Mouse (Mus musculus) hindbrain, embryonic 11.5 days (tissue): ENCODE data around the gene Ift22. TPM values are rescaled to one million over a fixed set of nuclear protein-coding genes. Genes with fewer than 3 reads are reported as not detected.

Experiments
- ATAC-seq: fragments of 200-750 bp; cut with Nextera tagmentation; 2 replicates; pipeline ENCODE4 v1.8.0; 2017; ENCODE audit warnings: mild to moderate bottlenecking, moderate TSS enrichment, moderate library complexity; ENCODE audit not compliant: low FRiP score
- DNase-seq: peaks from one replicate; pipeline ENCODE4 v3.0.0-alpha.2; 2015; ENCODE audit warnings: low spot score
- H3K27ac ChIP-seq: fragments of 300-500 bp; sonication (generic); 2 replicates; pipeline ENCODE4 v1.5.1; 2014; ENCODE audit warnings: mild to moderate bottlenecking, low read depth, low read length
- H3K27me3 ChIP-seq: fragments of 300-500 bp; sonication (generic); 2 replicates; pipeline ENCODE4 v1.6.1; 2014; ENCODE audit warnings: mild to moderate bottlenecking, low read length, moderate library complexity, mixed read lengths; ENCODE audit not compliant: control insufficient read depth, insufficient read depth
- H3K36me3 ChIP-seq: fragments of 300-500 bp; sonication (generic); 2 replicates; pipeline ENCODE4 v1.6.1; 2014; ENCODE audit warnings: mild to moderate bottlenecking, low read length, moderate library complexity, mixed read lengths; ENCODE audit not compliant: control insufficient read depth, insufficient read depth
- H3K4me1 ChIP-seq: fragments of 300-500 bp; sonication (generic); replicated peaks from 2 replicates; pipeline ENCODE4 v1.6.1; 2014; ENCODE audit warnings: low read length, mixed read lengths; ENCODE audit not compliant: control insufficient read depth, insufficient read depth
- H3K4me2 ChIP-seq: fragments of 300-500 bp; sonication (generic); replicated peaks from 2 replicates; pipeline ENCODE4 v1.6.1; 2014; ENCODE audit warnings: mild to moderate bottlenecking, low read depth, low read length
- H3K4me3 ChIP-seq: fragments of 300-500 bp; sonication (generic); 2 replicates; pipeline ENCODE4 v1.5.1; 2014; ENCODE audit warnings: low read depth, low read length
- H3K9ac ChIP-seq: fragments of 300-500 bp; sonication (generic); 2 replicates; pipeline ENCODE4 v1.6.1; 2014; ENCODE audit warnings: low read depth, low read length
- H3K9me3 ChIP-seq: fragments of 300-500 bp; sonication (generic); 2 replicates; pipeline ENCODE4 v1.6.1; 2016; ENCODE audit warnings: low read length; ENCODE audit not compliant: control insufficient read depth
- WGBS: fragments of 180-500 bp; shearing (Covaris S2); extraction: QIAGEN DNeasy Blood & Tissue Kit; methylation state at CpG from one replicate; pipeline ENCODE4 v1.1.7; 2014; 5-methylcytosine and 5-hydroxymethylcytosine counted together
- polyA plus RNA-seq: library from polyadenylated mRNA; unstranded; fragments of >200 nt; fragmentation: Nextera tagmentation; extraction: Ambion mirVana; gene quantifications from 2 replicates; pipeline ENCODE4 v1.2.1, GENCODE M21; 2014

The Ift22 gene
- polyA plus RNA-seq, 1 experiment from 2014 or later, result 119 TPM

- WGBS, result 82% methylated on average over 10 of the region's 10 CpGs
- no peak overlapping the region for H3K27ac ChIP-seq
- DNase-seq (no peak), ATAC-seq (no peak)
- no peak overlapping the region for H3K9ac ChIP-seq
- no peak overlapping the region for H3K4me2 ChIP-seq
- H3K4me3 ChIP-seq, result no peak overlapping the region
- H3K27me3 ChIP-seq, result no peaks in the 10 kb centered on the region
- H3K36me3 ChIP-seq, result no peaks in the 10 kb centered on the region
- H3K9me3 ChIP-seq, result no peaks in the 10 kb centered on the region
- H3K4me1 ChIP-seq, result no peaks in the 10 kb centered on the region
These were observed 33.7 kb upstream of the Ift22 start for GRCm38 (mm10) chr5:136874271-136874670.

DNA sequence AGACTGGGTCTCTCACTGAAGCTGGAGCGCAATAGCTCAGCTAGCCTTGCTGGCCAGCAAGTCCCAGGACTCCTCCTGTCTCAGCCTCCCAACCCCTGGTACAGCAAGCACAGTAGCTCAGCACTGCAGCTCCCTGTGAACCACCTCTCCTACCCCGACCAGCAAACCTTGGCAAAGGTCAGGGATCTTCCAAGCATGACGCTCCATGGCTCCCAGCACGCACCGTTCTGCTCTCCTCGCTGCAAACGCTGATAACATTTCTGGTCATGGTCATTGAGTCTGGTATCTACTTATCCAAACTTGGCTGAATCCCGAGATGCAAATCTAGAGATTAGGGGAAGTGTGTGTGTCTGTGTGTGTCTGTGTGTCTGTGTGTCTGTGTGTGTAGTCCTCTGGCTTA, 27.8 kb upstream of the Ift22 start:
- 91% methylated on average over 8 of the region's 8 CpGs for WGBS
- Histone ChIP-seq H3K4me1 (0 out of 2 replicates have a peak, but pooled peaks cover 3% of the 10 kb centered on the region), H3K4me2 (no peak overlapping the region), H3K27ac (no peak overlapping the region), H3K9ac (no peak overlapping the region), H3K36me3 (no peaks in the 10 kb centered on the region), H3K27me3 (peaks cover 27% of the 10 kb centered on the region), H3K9me3 (no peaks in the 10 kb centered on the region), H3K4me3 (no peak overlapping the region)
- no peak for DNase-seq
- ATAC-seq, result no peak

DNA sequence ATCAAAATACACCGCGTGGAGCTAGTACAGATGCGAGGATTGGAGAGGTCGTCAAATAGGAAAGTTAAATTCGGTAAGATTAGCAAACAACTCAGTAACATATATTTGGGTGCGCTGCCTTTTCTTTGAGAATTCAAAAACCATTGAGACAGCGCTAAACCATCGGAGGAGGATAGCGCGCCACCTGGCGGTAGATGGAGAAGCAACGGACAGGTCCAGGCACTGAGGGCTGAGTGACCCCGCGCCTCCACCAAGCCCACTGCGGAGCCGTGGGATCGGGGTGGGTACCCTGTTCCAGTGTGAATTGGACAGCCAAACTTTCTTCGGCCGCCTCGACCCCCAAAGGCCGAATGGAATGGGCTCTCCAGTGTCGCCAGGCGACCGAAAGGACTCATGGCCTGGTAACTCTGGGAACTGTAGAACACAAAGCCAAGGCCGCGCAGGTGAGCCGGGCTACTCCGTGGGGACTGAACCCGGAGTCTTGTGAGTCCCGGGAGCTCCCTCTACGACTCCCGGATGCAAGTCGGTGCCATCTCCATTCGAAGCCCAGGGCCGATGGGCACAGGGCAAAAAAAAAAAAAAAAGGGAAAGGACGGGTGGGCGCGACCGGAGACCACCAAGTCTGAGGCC, 26.5 kb upstream of the Ift22 start:
- Histone ChIP-seq H3K4me1 (0 out of 2 replicates have a peak, but pooled peaks cover 3% of the 10 kb centered on the region), H3K4me2 (peak overlapping the region; percentile 90), H3K4me3 (peak overlapping the region; percentile 60), H3K27ac (no peak overlapping the region; the same call in 1 of the 2 replicates), H3K36me3 (no peaks in the 10 kb centered on the region), H3K9me3 (no peaks in the 10 kb centered on the region), H3K9ac (peak overlapping the region; percentile 71; the same call in 1 of the 2 replicates), H3K27me3 (peaks cover 27% of the 10 kb centered on the region)
- 4% methylated on average over 34 of the region's 39 CpGs for WGBS
- ATAC-seq, result 0 out of 2 replicates have a peak, but pooled peaks have one; percentile 53
- DNase-seq, result peak; percentile 95

DNA sequence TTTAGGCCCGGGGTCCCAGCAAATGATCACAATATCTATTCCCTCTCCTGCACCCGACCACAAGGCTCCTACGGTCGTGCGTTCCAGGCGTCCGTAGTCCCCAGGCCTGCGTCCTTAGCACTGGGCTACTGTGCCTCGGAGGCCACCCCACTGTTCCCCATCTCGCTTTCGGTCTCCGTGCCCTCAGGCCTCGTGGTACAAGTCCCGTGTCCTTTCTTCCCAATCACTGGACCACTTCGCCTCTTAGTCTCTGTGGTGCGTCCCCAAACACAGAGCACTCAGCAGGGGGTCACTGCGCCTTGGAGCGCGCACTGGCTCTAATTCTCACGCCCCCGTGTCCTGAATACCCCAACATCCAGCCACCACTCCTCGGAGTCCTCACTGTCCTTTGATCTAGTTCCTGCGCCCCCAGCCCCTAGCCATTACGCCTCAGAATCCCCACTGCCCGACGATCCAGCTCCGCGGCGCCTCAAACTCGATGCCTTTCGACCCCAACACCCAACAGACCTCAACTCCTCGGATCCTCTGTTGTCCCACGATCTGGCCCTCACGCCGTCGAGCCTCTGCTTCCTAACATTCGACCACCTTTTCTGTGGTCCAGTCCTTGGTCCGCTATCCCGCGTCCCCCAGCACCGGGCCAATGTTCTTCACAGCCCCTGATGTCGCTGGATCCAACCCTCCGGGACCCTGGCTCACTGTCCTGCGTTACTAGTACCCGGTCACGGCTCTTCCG, 25.7 kb upstream of the Ift22 start:
- Histone ChIP-seq H3K27ac (peak overlapping the region; percentile 42; the same call in 1 of the 2 replicates), H3K4me1 (0 out of 2 replicates have a peak, but pooled peaks cover 3% of the 10 kb centered on the region), H3K9me3 (no peaks in the 10 kb centered on the region), H3K4me2 (peak overlapping the region; percentile 90), H3K36me3 (no peaks in the 10 kb centered on the region), H3K9ac (peak overlapping the region; percentile 71), H3K4me3 (peak overlapping the region; percentile 60), H3K27me3 (peaks cover 27% of the 10 kb centered on the region)
- WGBS, result under 1% methylated on average over 47 of the region's 47 CpGs
- ATAC-seq (no peak), DNase-seq (peak; percentile 71)

DNA sequence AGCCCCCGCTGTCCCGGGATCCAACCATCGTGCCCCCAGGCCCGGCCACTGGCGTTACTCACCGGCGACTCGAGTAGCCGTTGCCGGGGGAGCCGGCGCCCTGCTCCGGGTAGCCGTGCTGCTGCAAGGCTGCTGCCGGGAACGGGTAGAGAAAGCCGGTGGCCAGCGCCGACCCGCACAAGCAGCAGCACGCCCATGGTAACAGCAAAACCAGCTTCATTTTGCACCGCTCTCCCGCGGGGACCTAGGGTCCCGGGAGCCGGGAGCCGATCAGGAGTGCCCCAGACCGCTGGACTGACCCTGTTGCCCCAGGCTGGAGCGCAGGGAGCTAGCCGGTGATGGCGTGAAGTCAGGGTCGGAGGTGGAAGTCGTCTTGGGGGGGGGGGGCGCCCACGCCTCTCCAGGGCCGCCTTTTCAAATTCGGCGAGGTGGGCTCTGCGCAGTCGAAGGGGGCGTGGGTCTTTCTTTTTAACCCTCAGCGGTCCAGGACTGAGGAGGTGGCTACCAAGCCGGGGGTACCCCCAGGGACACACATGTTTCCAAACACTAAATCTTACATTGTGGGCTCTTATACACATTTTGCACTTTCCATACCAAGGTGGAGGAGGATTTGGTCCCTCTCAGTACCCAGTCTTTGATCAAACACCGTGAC, 25.0 kb upstream of the Ift22 start, which contains the start of gene Col26a1:
Col26a1 (minus strand) TSS at position 422 of the 652 bp plus-strand sequence.
- H3K27ac ChIP-seq, result peak within 1 kb of the TSS; percentile 42; the same call in 1 of the 2 replicates
- peak; percentile 30; the same call in 1 of the 2 replicates for ATAC-seq
- peak within 1 kb of the TSS; percentile 60 for H3K4me3 ChIP-seq
- no peaks in the 10 kb centered on the region for H3K9me3 ChIP-seq
- peaks cover 27% of the 10 kb centered on the region for H3K27me3 ChIP-seq
- peak within 1 kb of the TSS; percentile 90 for H3K4me2 ChIP-seq
- peak within 1 kb of the TSS; percentile 71 for H3K9ac ChIP-seq
- DNase-seq, result no peak
- no peaks in the 10 kb centered on the region for H3K36me3 ChIP-seq
- 0 out of 2 replicates have a peak, but pooled peaks cover 3% of the 10 kb centered on the region for H3K4me1 ChIP-seq
- 2% methylated on average over 43 of the region's 44 CpGs for WGBS

DNA sequence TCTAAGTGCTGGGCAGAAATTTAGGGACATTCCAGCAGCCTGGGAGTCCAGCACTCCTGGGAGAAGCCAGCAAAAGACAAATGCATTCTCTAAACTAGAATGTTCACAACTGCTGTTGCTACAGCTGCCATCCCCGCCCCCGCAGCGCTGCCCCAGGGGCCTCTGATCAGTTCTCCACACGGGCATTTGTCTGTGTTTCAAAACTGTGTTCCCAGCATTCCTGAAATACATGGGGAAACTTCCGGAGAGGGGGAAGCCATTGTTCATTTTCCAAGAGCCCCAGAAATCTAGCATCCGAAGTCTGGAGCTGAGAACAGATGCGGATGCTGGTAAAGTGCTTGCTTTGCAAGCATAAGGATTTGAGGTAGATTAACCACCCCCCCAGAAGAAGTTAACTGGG, 21.0 kb upstream of the Ift22 start:
- no peak overlapping the region for H3K27ac ChIP-seq
- 0 out of 2 replicates have a peak overlapping the region, but pooled peaks have one; percentile 17 for H3K9ac ChIP-seq
- ATAC-seq (no peak), DNase-seq (peak; percentile 26)
- 0 out of 2 replicates have a peak, but pooled peaks cover 2% of the 10 kb centered on the region for H3K4me1 ChIP-seq
- no peaks in the 10 kb centered on the region for H3K9me3 ChIP-seq
- no peaks in the 10 kb centered on the region for H3K36me3 ChIP-seq
- H3K4me2 ChIP-seq, result no peak overlapping the region
- no peak overlapping the region for H3K4me3 ChIP-seq
- H3K27me3 ChIP-seq, result peaks cover 21% of the 10 kb centered on the region
- WGBS, result 27% methylated on average over 7 of the region's 7 CpGs

DNA sequence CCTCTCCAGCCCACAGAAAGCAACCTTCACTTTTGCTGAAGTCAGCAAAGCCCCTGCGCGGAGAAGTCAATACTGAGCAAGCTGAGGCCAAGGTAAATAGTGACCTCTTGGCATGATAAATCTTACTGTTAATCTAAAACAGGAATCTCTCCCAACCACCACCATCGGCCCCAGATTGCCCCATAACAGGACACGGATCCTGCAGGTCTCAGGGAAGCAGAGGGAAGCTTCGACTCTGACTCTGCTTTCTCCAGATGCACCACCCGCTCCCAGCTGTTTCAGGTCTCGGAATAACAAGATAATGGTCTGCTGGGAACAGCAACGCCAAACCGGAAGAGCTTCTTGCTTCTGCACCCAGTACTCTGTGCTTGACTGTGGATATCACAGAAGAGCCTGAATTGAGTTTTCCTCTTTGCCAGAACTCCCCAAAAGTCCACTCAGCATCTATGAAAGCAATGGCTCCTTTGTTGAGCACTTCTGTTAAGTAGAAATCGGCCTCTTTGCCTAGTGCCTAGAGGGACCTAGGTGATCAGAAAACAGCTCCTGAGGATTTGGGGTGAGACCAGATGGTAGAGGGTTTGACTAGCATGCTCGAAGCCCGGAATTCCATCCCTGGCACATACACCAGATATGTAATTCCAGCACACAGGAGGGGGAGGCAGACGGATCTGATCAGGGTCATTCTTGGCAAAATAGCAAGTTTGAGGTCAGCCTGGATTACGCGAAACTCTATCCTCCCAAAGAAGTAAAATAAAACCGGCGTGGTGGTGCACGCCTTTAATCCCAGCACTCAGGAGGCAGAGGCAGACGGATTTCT, 19.2 kb upstream of the Ift22 start:
- H3K4me3 ChIP-seq, result no peak overlapping the region
- WGBS, result 59% methylated on average over 19 of the region's 19 CpGs
- no peaks in the 10 kb centered on the region for H3K9me3 ChIP-seq
- H3K27ac ChIP-seq, result no peak overlapping the region
- no peaks in the 10 kb centered on the region for H3K36me3 ChIP-seq
- H3K9ac ChIP-seq, result no peak overlapping the region
- ATAC-seq (no peak), DNase-seq (peak; percentile 27)
- no peaks in the 10 kb centered on the region for H3K4me1 ChIP-seq
- H3K4me2 ChIP-seq, result no peak overlapping the region
- peaks cover 4% of the 10 kb centered on the region for H3K27me3 ChIP-seq
